Mouse (Mus musculus): ENCODE data around the gene Gm32717.
"Not testable (repeated sequence)": the region's sequence is repeated elsewhere in the genome, so short reads cannot be mapped to it uniquely, and the experiment has no call there.

The Gm32717 gene

DNA sequence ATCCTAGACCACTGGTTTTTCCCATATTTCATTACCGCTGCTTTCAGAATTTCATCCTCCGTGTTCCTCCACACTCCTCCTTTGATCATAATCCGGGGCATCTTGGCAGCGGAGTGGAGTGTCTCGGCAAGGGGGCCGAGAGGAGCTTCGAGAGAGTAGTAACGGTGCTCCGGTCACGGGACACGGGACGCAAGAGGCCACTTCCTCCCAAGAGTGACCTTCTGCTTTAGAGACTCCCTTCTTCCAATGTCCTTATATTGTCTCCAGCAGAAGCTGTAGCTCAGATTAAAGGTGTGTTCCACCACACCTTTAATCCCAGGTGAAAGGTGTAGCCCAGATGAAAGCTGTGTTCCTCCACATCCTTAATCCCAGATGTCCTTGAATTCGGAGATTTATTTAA lies at the start of gene Gm32717:
TSS of gene Gm32717 (minus strand) at position 101 of the 400 bp plus-strand sequence.
- DNase-seq (ENCODE audit: low spot score) = not testable (repeated sequence)

GRCm38 (mm10) chr10:118283016-118283415 lies 42.4 kb upstream of the Gm32717 start:
- DNase-seq (ENCODE audit: low spot score) = not testable (repeated sequence)

GRCm38 (mm10) chr10:118282565-118282964 lies 42.0 kb upstream of the Gm32717 start:
- DNase-seq (ENCODE audit: low spot score) = not testable (repeated sequence)

DNA sequence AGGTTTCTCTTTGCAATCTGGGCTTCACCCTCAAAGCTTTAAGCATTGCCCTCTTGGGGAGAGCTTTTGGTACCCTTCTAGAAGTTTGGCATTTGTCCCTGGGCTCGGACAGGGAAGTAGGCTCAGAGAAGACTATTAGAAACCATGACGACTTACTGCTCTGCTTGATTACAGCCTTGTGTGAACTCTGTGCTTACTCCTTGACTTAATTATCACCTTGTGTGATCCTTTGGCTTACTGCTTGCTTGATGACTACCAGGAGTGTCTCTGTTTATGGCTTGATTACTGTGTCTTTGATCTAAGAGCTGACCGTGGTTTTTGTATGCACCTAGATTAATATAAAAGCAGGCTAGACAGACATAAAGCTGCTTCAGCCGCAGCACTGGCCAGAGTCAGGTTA lies 37.5 kb upstream of the Gm32717 start:
- not testable (repeated sequence) for DNase-seq (ENCODE audit: low spot score)

DNA sequence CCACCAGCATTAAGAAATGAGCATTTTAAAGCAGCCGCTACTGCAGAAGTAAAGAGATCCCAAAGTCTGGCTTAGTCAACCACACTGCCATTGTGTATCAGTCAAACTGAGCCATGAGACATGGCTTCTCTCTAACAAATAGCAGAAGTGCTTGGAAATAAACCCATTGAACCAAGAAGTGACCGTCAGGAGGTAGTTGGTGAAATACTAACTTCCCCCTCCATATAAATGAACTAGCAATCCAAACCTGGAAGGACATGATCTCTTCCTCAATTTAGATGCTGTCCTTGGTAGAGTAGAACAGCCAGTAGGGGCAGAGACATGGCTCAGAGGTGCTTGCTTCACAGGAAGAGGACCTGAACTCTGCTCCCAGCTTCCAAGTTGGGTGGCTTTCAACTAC lies 30.8 kb upstream of the Gm32717 start:
- DNase-seq (ENCODE audit: low spot score) = not testable (repeated sequence)

- DNase-seq (ENCODE audit: low spot score) = not testable (repeated sequence)
Measured at GRCm38 (mm10) chr10:118268812-118269211, 28.2 kb upstream of the Gm32717 start.

DNA sequence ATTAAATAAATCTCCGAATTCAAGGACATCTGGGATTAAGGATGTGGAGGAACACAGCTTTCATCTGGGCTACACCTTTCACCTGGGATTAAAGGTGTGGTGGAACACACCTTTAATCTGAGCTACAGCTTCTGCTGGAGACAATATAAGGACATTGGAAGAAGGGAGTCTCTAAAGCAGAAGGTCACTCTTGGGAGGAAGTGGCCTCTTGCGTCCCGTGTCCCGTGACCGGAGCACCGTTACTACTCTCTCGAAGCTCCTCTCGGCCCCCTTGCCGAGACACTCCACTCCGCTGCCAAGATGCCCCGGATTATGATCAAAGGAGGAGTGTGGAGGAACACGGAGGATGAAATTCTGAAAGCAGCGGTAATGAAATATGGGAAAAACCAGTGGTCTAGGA lies 17.8 kb upstream of the Gm32717 start, which contains the start of gene Gm32802:
TSS of gene Gm32802 (plus strand) at position 301 of the 400 bp plus-strand sequence.
- DNase-seq (ENCODE audit: low spot score) = not testable (repeated sequence)

DNA sequence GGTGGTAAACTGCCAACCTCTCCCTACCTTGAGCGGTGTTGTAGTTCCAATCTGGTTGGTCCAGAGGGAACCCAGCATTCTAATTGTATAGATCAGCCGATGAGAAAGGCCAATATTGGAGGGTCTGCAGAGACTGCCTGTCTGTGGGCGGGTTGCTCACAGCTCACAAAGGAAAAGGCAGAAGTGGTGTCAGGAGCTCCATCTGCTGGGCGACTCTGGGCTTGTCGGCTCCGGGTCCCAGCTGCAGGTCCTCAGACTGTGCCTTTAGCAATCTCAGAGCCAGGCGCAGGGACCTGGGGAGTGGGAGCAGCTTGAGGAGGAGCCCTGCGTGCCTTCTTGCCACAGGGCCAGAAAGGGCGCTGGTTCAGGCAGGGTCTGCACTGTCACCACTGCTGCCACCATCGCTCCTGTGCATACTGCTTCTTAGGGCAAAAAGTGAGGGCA lies 10.3 kb upstream of the Gm32717 start:
- peak; percentile 14 for DNase-seq (ENCODE audit: low spot score)

- DNase-seq (ENCODE audit: low spot score) = peak; percentile 0
Measured at GRCm38 (mm10) chr10:118249006-118249595, 8.5 kb upstream of the Gm32717 start.

GRCm38 (mm10) chr10:118232607-118233006 lies 8.0 kb downstream of the Gm32717 start:
- DNase-seq (ENCODE audit: low spot score) = not testable (repeated sequence)

DNA sequence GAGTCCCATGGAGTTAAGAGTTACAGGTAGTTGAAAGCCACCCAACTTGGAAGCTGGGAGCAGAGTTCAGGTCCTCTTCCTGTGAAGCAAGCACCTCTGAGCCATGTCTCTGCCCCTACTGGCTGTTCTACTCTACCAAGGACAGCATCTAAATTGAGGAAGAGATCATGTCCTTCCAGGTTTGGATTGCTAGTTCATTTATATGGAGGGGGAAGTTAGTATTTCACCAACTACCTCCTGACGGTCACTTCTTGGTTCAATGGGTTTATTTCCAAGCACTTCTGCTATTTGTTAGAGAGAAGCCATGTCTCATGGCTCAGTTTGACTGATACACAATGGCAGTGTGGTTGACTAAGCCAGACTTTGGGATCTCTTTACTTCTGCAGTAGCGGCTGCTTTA lies 13.0 kb downstream of the Gm32717 start:
- DNase-seq (ENCODE audit: low spot score) = not testable (repeated sequence)

DNA sequence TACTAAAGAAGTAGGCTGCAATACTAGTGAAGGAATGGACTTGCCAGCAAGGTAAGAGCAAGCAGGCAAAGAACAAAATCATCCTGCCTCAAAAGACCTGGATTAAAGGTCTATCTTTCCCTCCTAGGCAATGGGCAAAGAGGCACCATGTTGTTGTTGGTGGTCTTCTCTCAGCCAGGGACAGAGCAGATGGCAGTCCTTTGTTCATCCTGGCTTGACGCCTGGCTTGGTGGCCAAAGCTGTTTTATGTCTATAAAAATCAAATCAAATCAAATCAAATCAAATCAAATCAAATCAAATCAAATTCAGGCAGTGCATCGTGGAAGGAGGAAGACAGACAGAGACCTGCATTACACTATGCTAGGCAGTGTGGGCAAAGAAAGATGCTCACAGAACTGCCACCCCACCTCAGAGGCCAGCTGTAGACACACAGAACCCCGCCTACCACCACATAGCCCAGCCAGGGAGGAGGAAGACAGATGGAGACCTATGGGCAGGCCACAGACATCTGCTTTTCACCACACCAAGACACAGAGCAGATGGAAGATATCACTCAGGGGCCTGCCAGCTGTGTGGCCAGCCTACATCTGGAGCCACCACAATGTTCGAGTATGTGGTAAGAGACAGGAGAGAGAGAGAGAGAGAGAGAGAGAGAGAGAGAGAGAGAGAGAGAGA lies 24.7 kb downstream of the Gm32717 start:
- not testable (repeated sequence) for DNase-seq (ENCODE audit: low spot score)

DNA sequence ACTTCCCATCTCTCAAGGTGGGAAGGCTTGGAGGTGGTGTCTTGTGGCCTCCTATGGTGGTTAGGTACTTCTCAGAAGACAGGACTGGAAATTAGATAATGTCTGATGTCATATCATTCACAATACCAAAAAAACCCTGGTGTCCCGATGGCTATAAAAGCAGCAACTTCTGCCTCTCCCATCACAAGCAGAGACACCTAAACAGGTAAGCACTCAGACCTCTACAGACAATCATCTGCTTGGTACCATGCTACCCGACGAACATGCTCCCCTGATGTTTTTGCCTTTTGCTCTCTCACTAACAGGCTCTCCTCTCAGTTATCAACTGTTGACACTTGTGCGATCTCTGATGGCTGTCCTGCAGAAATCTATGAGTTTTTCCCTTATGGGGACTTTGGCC lies 35.9 kb downstream of the Gm32717 start, which contains the start of gene Il22:
TSS of gene Il22 (plus strand) at position 301 of the 400 bp plus-strand sequence.
- DNase-seq (ENCODE audit: low spot score) = no peak

GRCm38 (mm10) chr10:118195150-118195549 lies 45.4 kb downstream of the Gm32717 start:
- not testable (repeated sequence) for DNase-seq (ENCODE audit: low spot score)

All from yolk sac, embryonic 10.5 days (tissue).